Mouse (Mus musculus): ENCODE data around the gene Kmt2a. TPM values are rescaled to one million over a fixed set of nuclear protein-coding genes. Genes with fewer than 3 reads are reported as not detected.

The Kmt2a gene
- total RNA-seq, 1 experiment from 2014 or later: 13.4 TPM

DNA sequence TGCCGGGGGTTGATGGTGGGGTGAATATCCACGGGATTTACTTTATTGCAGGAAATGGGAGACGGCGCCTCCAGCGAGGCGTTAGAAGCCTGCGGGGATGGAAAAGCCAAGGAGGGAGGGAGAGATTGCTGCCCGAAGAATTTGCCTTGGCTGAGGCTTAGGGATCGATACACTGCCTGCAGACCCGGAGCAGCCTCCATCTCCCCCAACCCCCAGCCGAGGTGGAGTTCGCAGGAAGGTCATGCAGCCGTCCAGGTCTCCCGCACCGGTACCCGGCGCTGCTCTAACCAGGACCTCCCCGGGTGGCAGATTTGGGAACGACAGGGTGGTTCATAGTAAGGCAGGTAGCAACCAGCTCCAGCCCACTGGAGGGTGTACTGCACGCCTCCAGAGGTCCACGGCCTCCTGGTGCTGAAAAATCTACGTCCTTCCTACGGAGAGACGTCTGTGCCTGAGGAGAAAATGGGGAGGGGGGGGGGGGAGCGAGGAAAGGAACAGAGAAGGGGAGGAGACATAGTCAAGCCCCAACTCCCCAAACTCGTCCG, 1.4 kb upstream of the Kmt2a start:
- ATAC-seq (replicated peaks; ENCODE audit: insufficient number of reproducible peaks, low FRiP score, low TSS enrichment, poor library complexity, severe bottlenecking): peak; percentile 34; the same call in 1 of the 2 replicates

DNA sequence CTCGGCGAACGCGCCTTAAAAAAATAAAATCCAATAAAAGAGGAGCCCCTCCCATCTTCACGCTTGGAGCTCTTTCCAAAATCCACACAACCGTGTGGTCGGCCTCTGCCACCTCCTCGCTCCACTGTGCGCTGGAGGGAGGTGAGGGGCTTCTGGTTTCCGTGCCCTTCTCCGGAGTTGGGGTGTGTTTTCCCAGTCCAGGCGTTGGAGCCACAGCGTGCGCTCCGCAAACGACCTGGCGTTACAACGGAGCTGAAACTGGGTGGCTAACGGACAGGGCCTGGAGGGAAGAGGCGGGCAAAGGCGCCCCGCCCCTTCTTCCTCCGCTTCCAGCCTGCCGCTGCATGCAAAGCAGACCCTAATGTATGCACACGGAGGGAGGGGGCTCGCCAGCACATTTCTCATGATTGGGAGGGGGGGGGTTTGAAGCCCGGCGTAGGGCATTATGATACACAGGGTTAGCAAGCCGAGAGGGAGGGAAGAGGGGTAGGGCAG, 892 bp upstream of the Kmt2a start:
- peak; percentile 29; the same call in 1 of the 2 replicates for ATAC-seq (replicated peaks; ENCODE audit: insufficient number of reproducible peaks, low FRiP score, low TSS enrichment, poor library complexity, severe bottlenecking)

DNA sequence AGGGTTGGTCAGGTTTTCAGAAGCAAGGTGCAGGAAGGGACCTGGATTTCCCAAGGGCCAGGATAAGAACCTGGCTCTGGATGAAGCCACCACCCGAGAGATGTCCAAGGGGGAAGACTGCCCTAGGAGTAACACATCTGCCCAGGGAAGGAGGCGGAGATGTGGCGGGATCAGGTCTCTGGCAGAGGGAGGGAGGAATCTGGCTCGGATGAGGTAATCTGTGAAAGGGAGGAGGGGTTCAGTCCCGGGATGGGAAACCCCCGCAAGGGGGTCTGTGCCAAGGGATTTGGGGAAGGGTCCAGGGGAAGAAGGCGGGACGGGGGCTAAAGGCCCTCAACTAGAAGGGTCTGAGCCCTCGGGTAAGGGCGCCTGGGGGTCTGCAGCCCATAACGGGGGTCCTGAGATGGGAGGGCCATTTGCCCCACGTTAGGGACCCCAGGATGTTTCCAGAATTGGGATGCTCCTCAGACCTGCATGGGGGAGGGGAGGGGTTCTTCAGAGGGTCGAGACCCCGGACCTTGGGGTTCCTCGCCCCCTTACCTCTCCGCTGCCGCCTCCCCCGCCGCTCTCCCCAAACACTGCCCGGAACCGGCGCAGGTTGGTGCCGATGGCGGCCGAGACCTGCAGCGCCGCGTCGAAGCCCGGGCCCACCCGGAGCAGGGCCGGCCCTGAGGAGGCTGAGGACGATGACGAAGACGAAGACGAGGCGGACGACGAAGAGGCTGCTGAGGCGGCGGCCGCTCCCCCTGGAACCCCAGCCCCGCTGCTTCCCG, 601 bp downstream of the Kmt2a start:
- no peak for ATAC-seq (replicated peaks; ENCODE audit: insufficient number of reproducible peaks, low FRiP score, low TSS enrichment, poor library complexity, severe bottlenecking)

DNA sequence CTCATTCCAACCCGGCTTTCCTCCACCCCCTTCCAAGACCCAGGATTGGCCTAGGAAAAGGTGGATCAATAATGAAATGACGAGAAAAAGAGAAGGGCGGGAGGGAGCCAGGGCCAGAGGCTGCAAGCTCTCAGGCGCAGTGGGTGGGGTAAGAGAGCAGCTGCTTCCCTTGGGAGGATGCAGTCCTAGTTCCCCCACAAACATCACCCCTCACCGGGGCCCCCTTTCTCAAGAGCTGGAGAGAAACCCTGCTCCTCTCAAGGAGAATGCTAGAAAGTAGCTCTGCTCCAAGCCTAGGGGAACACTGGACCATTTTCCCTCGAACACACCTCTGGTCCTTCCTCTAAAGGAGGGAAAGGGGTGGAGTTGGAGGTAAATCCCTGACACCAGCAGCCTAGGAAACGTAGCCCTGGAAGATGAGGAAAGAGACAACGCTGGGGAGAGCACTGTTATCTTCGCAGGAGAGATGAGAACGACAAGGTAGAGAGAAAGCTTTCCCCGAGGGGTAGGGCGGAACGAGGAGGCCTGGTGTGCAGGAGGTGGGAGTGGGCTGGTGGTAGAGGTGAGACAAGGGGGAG, 1.3 kb downstream of the Kmt2a start:
- ATAC-seq (replicated peaks; ENCODE audit: insufficient number of reproducible peaks, low FRiP score, low TSS enrichment, poor library complexity, severe bottlenecking): no peak

DNA sequence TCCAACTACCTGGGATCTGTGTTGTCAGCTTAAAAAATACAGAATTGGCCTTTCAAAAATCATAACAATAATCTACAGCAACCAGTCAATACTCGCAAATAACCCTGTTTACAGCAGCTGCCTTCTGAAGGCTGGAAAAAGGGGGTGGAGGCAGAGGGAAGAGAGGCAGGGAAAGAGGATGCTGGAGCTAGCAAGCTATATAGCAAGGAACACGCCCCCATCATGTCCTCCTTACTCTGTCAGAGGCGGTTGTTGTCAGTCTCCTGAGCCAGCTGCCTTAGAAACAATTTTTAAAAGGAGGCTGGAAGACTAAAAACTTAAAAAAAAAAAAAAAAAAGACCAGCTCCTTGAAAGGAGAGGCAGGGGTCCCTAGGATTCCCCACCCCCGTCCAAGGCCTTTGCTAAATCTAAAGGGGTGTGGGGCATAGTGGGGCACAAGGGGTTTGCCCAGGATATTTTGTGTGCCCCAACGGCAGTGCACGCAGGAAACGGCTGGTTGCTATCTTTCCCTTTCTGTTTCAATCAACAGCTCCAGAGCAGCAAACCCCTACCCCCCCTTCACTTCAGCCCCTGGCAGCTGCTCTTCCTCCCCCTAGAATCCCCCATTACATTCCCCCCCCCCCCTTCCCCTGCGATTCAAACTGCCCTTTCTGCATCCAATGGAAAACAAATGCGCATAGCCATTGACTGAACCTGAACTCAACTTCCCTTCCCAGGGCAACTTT, 2.2 kb downstream of the Kmt2a start:
- ATAC-seq (replicated peaks; ENCODE audit: insufficient number of reproducible peaks, low FRiP score, low TSS enrichment, poor library complexity, severe bottlenecking): no peak

DNA sequence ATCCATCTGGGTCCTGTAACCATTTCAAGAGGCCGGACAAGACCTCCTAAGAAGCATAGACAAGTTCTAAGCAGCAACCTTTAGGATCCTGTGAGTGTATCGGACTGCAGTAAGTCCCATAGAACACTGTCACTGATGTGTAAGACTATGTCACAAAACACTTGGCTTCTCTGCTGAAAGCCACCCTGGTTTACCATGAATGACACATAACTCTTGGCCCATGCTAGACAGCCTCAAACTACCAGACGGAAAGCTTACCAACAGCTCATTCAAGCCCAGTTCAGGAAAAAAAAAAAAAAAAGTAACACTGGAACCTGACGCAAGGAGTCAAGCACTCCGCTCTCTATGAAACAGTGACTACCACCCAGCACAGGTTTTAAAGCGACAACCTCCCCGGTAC, 3.4 kb downstream of the Kmt2a start:
- ATAC-seq (replicated peaks; ENCODE audit: insufficient number of reproducible peaks, low FRiP score, low TSS enrichment, poor library complexity, severe bottlenecking): no peak

DNA sequence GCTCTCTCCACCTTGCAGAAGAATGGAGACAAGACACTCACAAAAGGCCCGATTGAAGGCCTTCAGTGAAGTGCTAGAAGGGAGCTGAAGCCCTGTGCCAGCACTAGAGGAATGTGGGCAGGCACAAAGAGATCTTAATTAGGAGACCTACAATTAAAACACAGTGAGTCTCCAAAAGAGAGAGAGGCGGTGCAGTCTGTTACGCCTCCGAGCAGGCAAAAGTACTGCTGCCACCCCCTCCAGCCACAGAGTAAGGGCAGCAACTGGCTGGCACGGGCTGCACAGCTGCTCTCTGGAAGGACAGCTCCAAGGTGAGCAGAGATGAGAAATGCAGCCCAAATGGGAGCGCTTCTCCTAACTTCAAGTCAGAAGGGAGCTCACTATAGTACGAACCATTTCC, 5.6 kb downstream of the Kmt2a start:
- ATAC-seq (replicated peaks; ENCODE audit: insufficient number of reproducible peaks, low FRiP score, low TSS enrichment, poor library complexity, severe bottlenecking): no peak

DNA sequence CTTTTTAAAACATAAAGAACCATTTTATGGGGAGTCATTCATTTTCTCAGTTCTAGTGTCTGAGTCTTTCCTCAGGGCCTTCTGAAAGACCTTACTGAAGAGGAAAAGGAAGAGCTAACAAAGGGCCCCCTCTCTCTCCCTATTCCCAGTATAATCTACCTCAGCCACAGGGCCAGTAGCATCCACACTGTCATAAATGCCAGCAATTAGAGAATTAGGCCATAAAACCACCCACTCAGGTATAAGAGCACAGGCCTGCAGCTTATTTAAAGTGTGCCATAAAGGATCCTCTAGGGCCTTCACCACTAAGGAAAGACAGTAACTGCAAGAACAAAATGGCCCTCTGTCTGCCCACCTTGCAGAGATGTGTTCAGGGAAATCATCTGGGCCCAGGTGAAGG, 6.9 kb downstream of the Kmt2a start:
- ATAC-seq (replicated peaks; ENCODE audit: insufficient number of reproducible peaks, low FRiP score, low TSS enrichment, poor library complexity, severe bottlenecking): no peak

DNA sequence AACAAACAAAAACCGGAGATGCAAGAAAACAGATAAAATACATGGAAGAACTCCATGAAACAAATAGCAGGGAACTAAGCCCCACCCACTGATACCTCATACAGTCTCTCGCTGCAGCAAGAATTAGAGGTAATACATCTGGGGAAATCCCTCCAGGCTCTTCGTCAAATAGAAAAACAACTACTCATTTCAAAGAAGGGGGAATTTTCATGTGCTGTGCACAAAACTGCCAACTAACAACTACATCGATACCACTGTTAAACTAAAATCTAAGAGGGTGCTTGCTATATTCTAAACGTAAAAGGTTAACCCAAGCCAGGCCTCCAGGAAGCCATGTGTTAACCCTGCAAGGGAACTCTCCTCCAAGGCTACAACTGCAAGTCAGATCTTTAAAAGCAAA, 7.4 kb downstream of the Kmt2a start:
- ATAC-seq (replicated peaks; ENCODE audit: insufficient number of reproducible peaks, low FRiP score, low TSS enrichment, poor library complexity, severe bottlenecking): no peak

DNA sequence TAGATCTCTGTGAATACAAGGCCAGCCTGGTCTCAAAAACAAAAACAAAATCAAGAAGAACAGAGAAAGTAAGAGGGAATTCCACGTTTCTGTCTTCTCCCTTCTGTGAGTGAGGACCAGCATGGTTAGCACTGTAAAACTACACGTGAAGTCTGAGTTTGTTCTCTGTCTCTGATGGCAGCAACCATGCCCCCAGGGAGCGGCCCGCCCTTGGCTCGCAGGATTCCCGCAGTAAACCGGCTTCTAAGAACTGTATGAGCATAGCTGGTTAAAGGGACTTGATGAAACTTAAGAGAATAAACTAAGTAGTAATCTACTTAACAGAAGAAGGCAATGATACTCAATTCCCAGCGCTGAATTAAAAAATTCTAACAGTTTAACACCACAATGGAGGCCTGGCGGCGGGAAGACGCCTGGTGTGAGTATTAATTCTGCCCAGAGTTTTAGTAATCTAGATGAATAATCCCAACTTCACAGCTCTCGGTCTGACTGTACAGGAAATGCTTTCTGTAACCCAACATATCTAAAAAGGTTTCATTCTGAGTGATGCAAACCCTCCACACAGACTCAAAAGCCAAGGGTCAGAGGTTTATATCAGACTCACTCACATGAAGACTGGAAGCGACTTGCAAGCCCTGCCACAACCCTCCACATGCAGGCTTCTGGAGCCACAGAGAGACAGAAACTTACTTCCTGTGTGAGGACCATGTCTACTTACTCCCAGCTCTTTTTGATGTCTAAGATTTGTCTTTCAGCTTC, 12.6 kb downstream of the Kmt2a start:
- no peak for ATAC-seq (replicated peaks; ENCODE audit: insufficient number of reproducible peaks, low FRiP score, low TSS enrichment, poor library complexity, severe bottlenecking)

DNA sequence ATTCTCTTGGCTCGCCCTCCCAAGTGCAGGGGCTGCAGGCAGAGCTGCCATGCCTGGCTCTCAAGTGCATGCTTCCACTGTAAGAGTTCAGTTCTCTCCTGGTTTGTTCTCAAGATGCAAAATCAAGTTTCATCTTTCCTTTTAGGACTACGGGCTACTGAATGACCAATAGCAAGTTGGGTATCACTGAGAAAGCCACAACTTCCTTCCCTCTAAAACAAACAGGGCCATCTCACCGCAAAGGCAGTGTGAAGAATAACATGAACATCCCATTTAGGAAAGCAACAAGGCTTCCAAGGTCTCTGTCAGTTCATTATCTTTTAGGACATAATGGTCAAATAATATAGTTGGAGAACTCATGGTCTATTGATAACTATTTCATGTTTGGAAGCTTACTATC, 13.4 kb downstream of the Kmt2a start:
- no peak for ATAC-seq (replicated peaks; ENCODE audit: insufficient number of reproducible peaks, low FRiP score, low TSS enrichment, poor library complexity, severe bottlenecking)

DNA sequence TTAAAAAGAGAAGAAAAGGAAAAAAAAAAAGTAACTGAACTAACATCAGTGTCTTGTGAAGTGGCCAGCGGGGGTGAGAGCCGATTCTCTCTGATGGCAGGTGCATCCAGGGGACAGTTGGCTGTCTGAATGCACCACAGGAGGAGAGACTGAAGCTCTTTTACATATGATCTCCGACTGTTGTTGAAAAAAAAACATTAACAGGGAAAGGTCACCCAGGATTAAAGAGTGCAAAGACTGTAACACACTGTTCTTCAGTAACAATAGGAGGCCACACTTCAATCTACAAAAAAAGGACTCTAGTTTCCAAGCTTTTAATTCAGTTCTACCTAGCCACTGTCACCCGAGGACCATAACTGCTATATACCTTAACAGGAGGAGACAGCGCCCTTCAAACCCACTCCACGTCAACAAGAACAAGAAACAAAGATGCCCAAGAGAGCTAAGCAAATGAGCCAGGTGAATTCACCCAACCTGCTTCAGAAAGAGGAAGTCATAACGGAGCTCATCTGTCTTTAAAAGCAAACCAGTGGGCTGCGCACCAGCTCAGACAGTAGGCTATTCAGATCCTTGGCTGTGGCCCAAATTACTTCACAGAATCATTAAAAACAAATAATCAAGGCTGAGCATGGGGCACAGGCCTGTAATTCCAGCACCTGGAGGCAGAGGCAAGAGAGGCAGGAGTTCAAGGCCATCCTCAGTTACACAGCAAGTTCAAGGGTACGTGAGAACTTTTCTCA, 14.4 kb downstream of the Kmt2a start:
- ATAC-seq (replicated peaks; ENCODE audit: insufficient number of reproducible peaks, low FRiP score, low TSS enrichment, poor library complexity, severe bottlenecking): no peak

DNA sequence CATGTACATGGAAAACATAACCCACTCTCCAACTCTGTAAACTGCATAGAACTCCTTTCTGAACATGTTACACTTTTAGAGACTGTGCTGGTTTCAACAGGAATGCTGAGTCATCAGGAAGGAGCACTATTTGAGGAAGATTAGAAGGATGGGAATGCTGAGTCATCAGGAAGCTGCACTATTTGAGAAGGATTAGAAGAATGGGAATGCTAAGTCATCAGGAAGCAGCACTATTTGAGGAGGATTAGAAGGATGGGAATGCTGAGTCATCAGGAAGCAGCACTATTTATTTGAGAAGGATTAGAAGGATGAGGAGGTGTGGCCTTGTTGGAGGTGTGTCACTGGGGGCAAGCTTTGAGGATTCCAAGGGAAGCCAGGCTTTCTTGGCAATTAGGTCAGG, 20.0 kb downstream of the Kmt2a start:
- no peak for ATAC-seq (replicated peaks; ENCODE audit: insufficient number of reproducible peaks, low FRiP score, low TSS enrichment, poor library complexity, severe bottlenecking)

DNA sequence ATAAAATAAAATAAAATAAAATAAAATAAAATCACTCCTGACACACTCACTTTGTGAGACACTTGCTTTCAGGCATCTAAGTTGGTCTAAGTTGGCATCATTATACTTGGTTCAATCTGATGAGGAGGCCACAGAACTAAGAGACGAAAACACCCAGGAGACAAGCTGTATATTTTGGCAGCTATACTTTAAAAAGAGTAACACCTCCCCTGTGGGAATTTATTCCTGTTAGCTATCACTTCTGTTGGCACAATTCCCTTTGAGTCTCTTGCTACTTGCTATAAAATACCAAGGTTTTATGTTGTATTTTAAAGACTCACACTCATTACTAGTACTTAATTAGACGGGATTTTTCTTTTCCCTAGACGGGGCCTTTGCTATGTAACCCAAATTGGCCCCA, 22.4 kb downstream of the Kmt2a start:
- no peak for ATAC-seq (replicated peaks; ENCODE audit: insufficient number of reproducible peaks, low FRiP score, low TSS enrichment, poor library complexity, severe bottlenecking)

DNA sequence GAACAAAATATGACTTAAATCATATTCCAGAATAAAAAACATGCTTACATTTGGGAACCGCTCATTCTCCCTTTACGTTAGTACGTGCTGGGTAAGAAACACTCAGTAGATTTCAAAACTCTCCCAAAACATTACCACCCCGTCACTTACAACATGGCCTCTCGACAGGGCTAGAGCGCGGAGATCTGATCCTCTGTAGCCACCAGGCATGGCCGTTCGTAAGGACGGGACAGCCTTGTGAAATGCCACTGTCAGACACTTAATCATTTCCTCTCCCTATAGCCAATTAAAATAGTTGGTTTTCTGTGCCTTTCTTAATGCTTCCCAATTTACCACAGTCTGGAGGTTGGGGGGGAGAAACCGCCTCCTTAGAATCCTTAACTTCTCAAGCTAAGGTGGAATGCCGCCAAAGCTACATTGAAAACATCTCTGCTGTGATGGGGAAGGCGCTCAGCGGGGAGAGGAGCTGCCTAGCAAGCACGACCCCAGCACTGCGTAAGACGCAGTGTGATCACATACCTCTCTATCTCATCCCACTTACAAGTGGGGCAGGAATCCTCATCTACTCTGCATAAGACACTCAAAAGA, 23.6 kb downstream of the Kmt2a start:
- no peak for ATAC-seq (replicated peaks; ENCODE audit: insufficient number of reproducible peaks, low FRiP score, low TSS enrichment, poor library complexity, severe bottlenecking)

DNA sequence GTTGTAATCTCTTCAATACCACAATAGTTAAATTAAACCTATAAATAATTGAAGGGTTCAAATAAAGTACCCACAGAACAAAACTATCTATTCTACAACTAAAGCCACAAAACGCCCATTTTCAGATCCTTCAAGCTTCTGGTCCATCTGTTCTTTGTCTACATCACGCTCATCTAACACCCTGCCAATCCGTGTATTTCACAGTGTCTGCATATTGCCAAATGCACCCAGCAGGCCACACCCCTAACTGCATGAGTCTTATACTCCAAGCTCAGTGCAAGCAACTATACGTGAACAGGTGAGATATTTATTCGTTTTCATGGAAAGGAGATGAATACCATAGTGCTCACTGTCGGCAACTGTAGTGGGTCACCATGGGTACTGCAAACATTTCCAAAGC, 25.9 kb downstream of the Kmt2a start:
- no peak for ATAC-seq (replicated peaks; ENCODE audit: insufficient number of reproducible peaks, low FRiP score, low TSS enrichment, poor library complexity, severe bottlenecking)

DNA sequence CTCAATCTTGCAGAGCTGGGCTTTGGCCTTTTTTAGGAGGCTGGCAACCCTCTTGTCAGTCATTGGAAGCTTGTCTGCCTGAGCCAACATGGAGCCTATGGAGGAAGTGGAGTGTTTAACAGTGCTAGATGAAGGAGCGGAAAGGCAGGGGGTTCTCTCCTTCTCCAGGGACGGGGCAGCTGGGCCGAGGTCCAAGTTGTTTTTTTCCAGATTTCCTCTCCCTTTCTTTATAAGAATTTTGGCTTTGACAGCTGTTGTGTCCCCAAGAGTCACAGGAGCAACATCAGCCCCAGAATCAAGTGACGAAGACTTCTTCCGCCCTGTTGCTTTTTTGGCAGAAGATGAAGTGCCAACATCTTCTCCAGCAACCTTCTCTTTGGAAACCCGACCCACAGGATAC, 33.6 kb downstream of the Kmt2a start:
- no peak for ATAC-seq (replicated peaks; ENCODE audit: insufficient number of reproducible peaks, low FRiP score, low TSS enrichment, poor library complexity, severe bottlenecking)

DNA sequence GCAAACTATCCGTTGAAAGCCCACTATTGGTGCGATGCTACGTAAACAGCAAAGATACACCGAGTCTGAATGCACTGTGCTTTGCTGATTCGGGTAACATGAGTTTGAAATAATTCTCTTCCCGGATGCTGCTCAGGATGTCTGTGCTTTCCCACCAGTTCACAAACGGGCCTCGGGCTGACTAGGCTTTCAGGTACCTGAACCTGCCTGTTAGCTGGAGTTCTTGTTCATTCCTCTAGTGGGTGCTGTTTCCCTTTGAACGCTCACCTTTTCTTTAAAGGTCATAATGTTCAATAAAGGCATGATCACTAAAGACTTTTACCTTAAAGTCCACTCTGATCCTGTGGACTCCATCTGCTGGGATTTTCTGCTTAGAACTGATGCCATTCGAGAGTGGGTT, 39.9 kb downstream of the Kmt2a start:
- no peak for ATAC-seq (replicated peaks; ENCODE audit: insufficient number of reproducible peaks, low FRiP score, low TSS enrichment, poor library complexity, severe bottlenecking)

Measured in monocyte, adult 5-6 weeks (primary cell).